Mouse (Mus musculus) midbrain, embryonic 11.5 days (tissue): ENCODE measurements at regions not wholly inside any gene's neighbourhood (a gene's known extent, or its start where the extent isn't known, plus 50 kb on each side); places are given as distances from the start of the nearest gene placed in this dataset.

Source experiments
- ATAC-seq: fragments of 200-750 bp; cut with Nextera tagmentation; 2 replicates; pipeline ENCODE4 v1.8.0; 2017; ENCODE audit warnings: moderate TSS enrichment, moderate library complexity; ENCODE audit not compliant: low FRiP score
- DNase-seq: peaks from one replicate; pipeline ENCODE4 v3.0.0; 2015; ENCODE audit warnings: low spot score; ENCODE audit errors: missing footprints
- H3K27ac ChIP-seq: fragments of 300-500 bp; sonication (generic); 2 replicates; pipeline ENCODE4 v1.5.1; 2014; ENCODE audit warnings: low read depth, low read length
- H3K27me3 ChIP-seq: fragments of 300-500 bp; sonication (generic); 2 replicates; pipeline ENCODE4 v1.6.1; 2014; ENCODE audit warnings: mild to moderate bottlenecking, low read length, moderate library complexity, mixed read lengths; ENCODE audit not compliant: control insufficient read depth, insufficient read depth
- H3K36me3 ChIP-seq: fragments of 300-500 bp; sonication (generic); 2 replicates; pipeline ENCODE4 v1.6.1; 2014; ENCODE audit warnings: mild to moderate bottlenecking, low read length, moderate library complexity, mixed read lengths; ENCODE audit not compliant: control insufficient read depth, insufficient read depth
- H3K4me1 ChIP-seq: fragments of 300-500 bp; sonication (generic); 2 replicates; pipeline ENCODE4 v1.6.1; 2014; ENCODE audit warnings: low read length; ENCODE audit not compliant: control insufficient read depth, insufficient read depth
- H3K4me2 ChIP-seq: fragments of 300-500 bp; sonication (generic); 2 replicates; pipeline ENCODE4 v1.6.1; 2014; ENCODE audit warnings: mild to moderate bottlenecking, moderate library complexity
- H3K4me3 ChIP-seq: fragments of 300-500 bp; sonication (generic); 2 replicates; pipeline ENCODE4 v1.5.1; 2014; ENCODE audit warnings: low read depth, low read length
- H3K9ac ChIP-seq: fragments of 300-500 bp; sonication (generic); 2 replicates; pipeline ENCODE4 v1.6.1; 2014; ENCODE audit warnings: low read length
- H3K9me3 ChIP-seq: fragments of 300-500 bp; sonication (generic); 2 replicates; pipeline ENCODE4 v1.6.1; 2016; ENCODE audit warnings: low read length; ENCODE audit not compliant: control insufficient read depth
- WGBS: fragments of 180-500 bp; shearing (Covaris S2); extraction: QIAGEN DNeasy Blood & Tissue Kit; methylation state at CpG from one replicate; pipeline ENCODE4 v1.1.7; 2014; 5-methylcytosine and 5-hydroxymethylcytosine counted together

DNA sequence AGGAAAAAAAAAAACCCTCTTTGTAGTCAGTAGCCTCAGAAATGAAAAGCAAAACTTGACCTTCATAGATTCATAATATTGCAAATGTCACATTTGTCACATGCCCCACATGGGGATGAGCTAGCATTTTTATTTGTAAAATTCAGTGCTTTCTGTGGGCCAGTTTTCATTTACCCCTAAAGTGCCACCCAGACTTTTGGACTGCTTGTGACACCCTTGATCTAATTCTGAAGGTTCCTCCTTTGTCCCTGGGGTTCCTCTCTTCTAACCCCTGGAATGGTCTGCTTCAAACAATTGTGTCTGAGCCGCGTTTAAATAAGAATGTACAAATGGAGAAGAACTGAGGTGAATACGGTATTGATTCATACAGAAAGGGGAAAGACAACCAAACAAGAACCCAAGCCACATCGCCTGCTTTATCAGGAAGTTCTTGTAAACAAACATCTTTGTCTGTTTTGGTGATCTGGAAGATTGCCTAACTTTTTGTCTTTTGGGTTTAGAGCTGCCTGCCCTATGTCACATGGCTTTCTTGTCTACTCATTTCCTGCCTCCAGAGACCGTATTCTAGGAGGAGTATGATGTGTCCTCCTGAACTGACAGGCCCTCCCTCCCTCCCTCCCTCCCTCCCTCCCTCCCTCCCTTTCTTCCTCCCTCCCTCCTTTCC, 203.1 kb upstream of the Gm9833 start:
- no peak overlapping the region for H3K4me3 ChIP-seq
- H3K4me2 ChIP-seq, result no peak overlapping the region
- no peak overlapping the region for H3K9ac ChIP-seq
- no peak for DNase-seq
- H3K27me3 ChIP-seq, result no peaks in the 10 kb centered on the region
- H3K27ac ChIP-seq, result no peak overlapping the region
- no peaks in the 10 kb centered on the region for H3K36me3 ChIP-seq
- 61% methylated on average over 5 of the region's 5 CpGs for WGBS
- no peaks in the 10 kb centered on the region for H3K4me1 ChIP-seq
- ATAC-seq, result no peak
- H3K9me3 ChIP-seq, result no peaks in the 10 kb centered on the region

DNA sequence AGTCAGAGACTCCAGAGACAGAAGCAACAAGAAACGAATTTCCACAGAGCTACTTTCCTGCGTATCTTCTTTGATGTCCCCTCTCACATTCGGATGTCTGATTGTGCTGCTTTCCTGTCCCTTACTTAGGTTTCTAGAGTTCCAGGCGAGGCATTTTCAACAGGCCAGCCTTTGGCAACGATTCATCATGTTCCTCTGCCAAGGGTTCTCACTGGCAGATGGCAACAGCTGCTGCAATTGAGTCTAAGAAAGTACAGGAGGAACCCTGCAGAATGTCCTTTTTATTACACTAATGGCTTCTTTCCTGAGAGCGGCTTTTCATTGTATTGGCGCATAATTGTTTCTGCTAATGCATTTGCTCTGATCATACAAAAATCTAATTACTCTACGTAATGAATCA, 202.3 kb upstream of the Gm9833 start:
- H3K4me1 ChIP-seq, result no peaks in the 10 kb centered on the region
- no peaks in the 10 kb centered on the region for H3K27me3 ChIP-seq
- H3K9ac ChIP-seq, result no peak overlapping the region
- no peak for DNase-seq
- no peaks in the 10 kb centered on the region for H3K36me3 ChIP-seq
- H3K27ac ChIP-seq, result no peak overlapping the region
- 77% methylated on average over 8 of the region's 8 CpGs for WGBS
- H3K4me2 ChIP-seq, result no peak overlapping the region
- H3K4me3 ChIP-seq, result no peak overlapping the region
- no peaks in the 10 kb centered on the region for H3K9me3 ChIP-seq
- no peak for ATAC-seq

DNA sequence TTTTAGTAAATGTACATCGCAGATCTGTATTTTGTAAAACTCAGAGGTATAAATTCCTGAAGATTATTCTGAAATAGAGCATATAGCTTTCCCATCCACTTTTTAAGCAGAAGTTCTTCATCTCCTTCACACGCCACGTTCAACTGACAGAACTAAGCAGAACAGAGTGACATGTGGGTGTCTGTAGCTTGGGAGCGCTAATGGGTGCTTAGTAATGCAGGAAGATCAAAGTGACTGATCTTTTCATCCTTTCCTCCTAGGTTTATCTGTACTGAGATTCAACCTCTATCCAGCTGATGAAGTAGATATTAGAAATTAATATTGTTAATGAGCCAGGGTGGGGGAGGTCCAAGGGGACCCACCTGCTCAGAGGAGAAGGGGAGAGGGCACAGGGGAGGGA, 201.8 kb upstream of the Gm9833 start:
- no peak for DNase-seq
- 78% methylated on average over 4 of the region's 4 CpGs for WGBS
- H3K4me2 ChIP-seq, result no peak overlapping the region

GRCm38 (mm10) chr3:9886765-9887626, 200.9 kb upstream of the Gm9833 start:
- Histone ChIP-seq H3K36me3 (no peaks in the 10 kb centered on the region), H3K27ac (no peak overlapping the region), H3K4me2 (no peak overlapping the region), H3K4me1 (no peaks in the 10 kb centered on the region), H3K9me3 (no peaks in the 10 kb centered on the region), H3K9ac (no peak overlapping the region), H3K27me3 (no peaks in the 10 kb centered on the region), H3K4me3 (no peak overlapping the region)
- ATAC-seq, result no peak
- DNase-seq, result no peak
- WGBS, result 81% methylated on average over 10 of the region's 10 CpGs

More for the DNA sequence above, 201.8 kb upstream of the Gm9833 start:
- Histone ChIP-seq H3K9me3 (no peaks in the 10 kb centered on the region), H3K9ac (no peak overlapping the region), H3K27ac (no peak overlapping the region), H3K36me3 (no peaks in the 10 kb centered on the region), H3K4me3 (no peak overlapping the region), H3K27me3 (no peaks in the 10 kb centered on the region), H3K4me1 (no peaks in the 10 kb centered on the region)
- no peak for ATAC-seq

DNA sequence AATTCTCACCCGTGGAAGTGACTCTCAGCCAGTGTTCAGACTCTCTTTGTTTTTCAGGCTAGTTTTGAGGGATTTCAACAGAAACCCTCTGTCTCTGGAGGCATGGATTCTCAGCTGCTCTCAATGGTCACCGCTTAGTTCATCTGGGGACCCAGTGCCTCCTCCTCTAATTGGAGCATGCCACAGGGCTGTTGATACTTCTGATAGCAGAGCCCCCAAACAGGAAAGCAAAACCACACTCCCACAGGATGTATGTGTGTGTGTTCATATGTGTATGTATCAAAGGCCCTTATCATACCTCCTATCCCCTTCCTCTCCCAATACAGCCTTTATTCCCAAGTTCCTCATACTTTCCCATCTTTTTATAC, 200.3 kb upstream of the Gm9833 start:
- no peak overlapping the region for H3K4me2 ChIP-seq
- H3K27ac ChIP-seq, result no peak overlapping the region
- no peaks in the 10 kb centered on the region for H3K36me3 ChIP-seq
- H3K27me3 ChIP-seq, result no peaks in the 10 kb centered on the region
- H3K9ac ChIP-seq, result no peak overlapping the region
- WGBS, result 83% methylated on average over 2 of the region's 2 CpGs
- DNase-seq (no peak), ATAC-seq (no peak)
- no peak overlapping the region for H3K4me3 ChIP-seq
- H3K4me1 ChIP-seq, result no peaks in the 10 kb centered on the region
- no peaks in the 10 kb centered on the region for H3K9me3 ChIP-seq

DNA sequence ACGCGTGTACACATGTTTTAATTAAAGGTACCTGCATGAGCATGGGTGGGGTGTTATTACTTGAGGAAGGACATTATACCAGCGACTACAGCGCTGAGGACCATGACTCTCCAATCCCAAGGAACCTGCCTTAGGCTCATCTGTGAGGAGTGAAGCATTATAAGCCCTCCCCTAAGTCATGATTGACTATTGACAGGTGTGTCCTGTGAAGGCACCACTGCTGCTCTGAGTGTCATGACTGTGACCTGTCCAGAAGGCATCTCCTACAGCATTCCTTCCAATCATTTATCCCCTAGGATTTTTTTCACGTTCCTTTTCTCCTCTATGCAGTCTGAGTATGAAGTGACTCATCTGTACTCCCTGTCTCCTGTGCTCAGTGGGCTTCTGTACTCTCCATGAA, 199.9 kb upstream of the Gm9833 start:
- Histone ChIP-seq H3K9me3 (no peaks in the 10 kb centered on the region), H3K4me1 (0 out of 2 replicates have a peak, but pooled peaks cover 3% of the 10 kb centered on the region), H3K4me3 (no peak overlapping the region), H3K9ac (no peak overlapping the region), H3K36me3 (no peaks in the 10 kb centered on the region), H3K4me2 (no peak overlapping the region), H3K27ac (no peak overlapping the region), H3K27me3 (no peaks in the 10 kb centered on the region)
- WGBS, result 93% methylated on average over 5 of the region's 5 CpGs
- DNase-seq (no peak), ATAC-seq (no peak)

GRCm38 (mm10) chr3:9892884-9893494, 194.9 kb upstream of the Gm9833 start:
- H3K9me3 ChIP-seq, result no peaks in the 10 kb centered on the region
- no peak overlapping the region for H3K27ac ChIP-seq
- H3K36me3 ChIP-seq, result no peaks in the 10 kb centered on the region
- 0 out of 2 replicates have a peak, but pooled peaks cover 3% of the 10 kb centered on the region for H3K4me1 ChIP-seq
- ATAC-seq (peak; percentile 65; the same call in 1 of the 2 replicates), DNase-seq (peak; percentile 83)
- H3K27me3 ChIP-seq, result no peaks in the 10 kb centered on the region
- no peak overlapping the region for H3K4me3 ChIP-seq
- 36% methylated on average over 4 of the region's 4 CpGs for WGBS
- no peak overlapping the region for H3K9ac ChIP-seq
- no peak overlapping the region for H3K4me2 ChIP-seq

- no peaks in the 10 kb centered on the region for H3K27me3 ChIP-seq
- 91% methylated on average over 11 of the region's 11 CpGs for WGBS
- ATAC-seq, result no peak
- H3K4me3 ChIP-seq, result no peak overlapping the region
- H3K27ac ChIP-seq, result no peak overlapping the region
- H3K4me2 ChIP-seq, result no peak overlapping the region
- H3K9me3 ChIP-seq, result no peaks in the 10 kb centered on the region
- DNase-seq, result no peak
- H3K4me1 ChIP-seq, result 0 out of 2 replicates have a peak, but pooled peaks cover 3% of the 10 kb centered on the region
- H3K9ac ChIP-seq, result no peak overlapping the region
- H3K36me3 ChIP-seq, result no peaks in the 10 kb centered on the region
Observed at GRCm38 (mm10) chr3:9895396-9896135, 192.3 kb upstream of the Gm9833 start.
